Mouse (Mus musculus) ES-E14 (cell line): ENCODE measurements around the gene Igfbp3. TPM values are rescaled to one million over a fixed set of nuclear protein-coding genes. Genes with fewer than 3 reads are reported as not detected.

Experiments used
- DNase-seq: peaks from one replicate; pipeline ENCODE4 v3.0.0-alpha.2; 2013; ENCODE audit warnings: low read depth, low spot score
- H3K27ac ChIP-seq: 2 replicates; pipeline ENCODE4 v1.5.1; 2012; ENCODE audit warnings: low read depth, mild to moderate bottlenecking, low read length, moderate library complexity, mixed read lengths; ENCODE audit not compliant: poor library complexity, insufficient read depth, severe bottlenecking
- H3K36me3 ChIP-seq: 2 replicates; pipeline ENCODE4 v1.6.1; 2012; ENCODE audit warnings: mild to moderate bottlenecking, low read length, moderate library complexity, mixed read lengths; ENCODE audit not compliant: control insufficient read depth, poor library complexity, insufficient read depth, severe bottlenecking
- H3K4me1 ChIP-seq, 2 experiments: fragments of 150-350 bp in 1 of 2; sonication (generic) in 1 of 2; 2 replicates each; pipeline ENCODE4 v1.6.1; 2012; ENCODE audit warnings: low read length in 2 of 2, mild to moderate bottlenecking in 1 of 2, mixed read lengths in 1 of 2; ENCODE audit not compliant: control insufficient read depth in 2 of 2, insufficient read depth in 2 of 2, poor library complexity in 1 of 2
- H3K4me3 ChIP-seq, 2 experiments: fragments of 150-350 bp in 1 of 2; sonication (generic) in 1 of 2; 2 replicates each; pipeline ENCODE4 v1.5.1; 2012; ENCODE audit warnings: low read length in 2 of 2, low read depth in 1 of 2, mild to moderate bottlenecking in 1 of 2, mixed read lengths in 1 of 2; ENCODE audit not compliant: insufficient read depth in 1 of 2, poor library complexity in 1 of 2, severe bottlenecking in 1 of 2
- H3K9ac ChIP-seq: 2 replicates; pipeline ENCODE4 v1.6.1; 2012; ENCODE audit warnings: low read depth, mild to moderate bottlenecking, low read length, mixed read lengths; ENCODE audit not compliant: poor library complexity, insufficient read depth, severe bottlenecking
- H3K9me3 ChIP-seq: fragments of 150-350 bp; sonication (generic); 2 replicates; pipeline ENCODE4 v1.6.1; 2012; ENCODE audit warnings: low read depth, mild to moderate bottlenecking, low read length; ENCODE audit not compliant: control insufficient read depth, insufficient read depth
- CHD2 ChIP-seq: IDR thresholded peaks from 2 replicates; pipeline ENCODE4 v1.6.1; 2014; ENCODE audit warnings: mild to moderate bottlenecking, low read depth, low read length, inconsistent platforms
- HCFC1 ChIP-seq: IDR thresholded peaks from 2 replicates; pipeline ENCODE4 v1.6.1; 2012; ENCODE audit warnings: low read length, inconsistent platforms, borderline replicate concordance; ENCODE audit not compliant: insufficient read depth
- MAFK ChIP-seq: IDR thresholded peaks from 2 replicates; pipeline ENCODE4 v1.6.1; 2014; ENCODE audit warnings: mild to moderate bottlenecking, low read depth, low read length, inconsistent platforms; ENCODE audit not compliant: insufficient read depth
- ZC3H11A ChIP-seq: IDR thresholded peaks from 2 replicates; pipeline ENCODE4 v1.6.1; 2012; ENCODE audit warnings: low read depth, mild to moderate bottlenecking, inconsistent platforms, low read length, borderline replicate concordance
- ZNF384 ChIP-seq: IDR thresholded peaks from 2 replicates; pipeline ENCODE4 v1.6.1; 2012; ENCODE audit warnings: low read depth, low read length, inconsistent platforms
- in situ Hi-C, 2 experiments: fragments of 600-800 bp; cut with MboI; formaldehyde crosslinking; loops; one replicate each; pipeline ENCODE4 v1.15.1; 2025; ENCODE audit warnings: low sequenced_read_pairs in 2 of 2, inconsistent platforms in 1 of 2; ENCODE audit not compliant: unreplicated experiment in 2 of 2
- total RNA-seq: library from RNA; depleted of rRNA; stranded (reverse); fragments of 300-350 nt; gene quantifications from 2 replicates; pipeline ENCODE4 v1.2.3, GENCODE M21; 2012

The Igfbp3 gene
- total RNA-seq, 1 experiment, result 53.5 TPM

DNA sequence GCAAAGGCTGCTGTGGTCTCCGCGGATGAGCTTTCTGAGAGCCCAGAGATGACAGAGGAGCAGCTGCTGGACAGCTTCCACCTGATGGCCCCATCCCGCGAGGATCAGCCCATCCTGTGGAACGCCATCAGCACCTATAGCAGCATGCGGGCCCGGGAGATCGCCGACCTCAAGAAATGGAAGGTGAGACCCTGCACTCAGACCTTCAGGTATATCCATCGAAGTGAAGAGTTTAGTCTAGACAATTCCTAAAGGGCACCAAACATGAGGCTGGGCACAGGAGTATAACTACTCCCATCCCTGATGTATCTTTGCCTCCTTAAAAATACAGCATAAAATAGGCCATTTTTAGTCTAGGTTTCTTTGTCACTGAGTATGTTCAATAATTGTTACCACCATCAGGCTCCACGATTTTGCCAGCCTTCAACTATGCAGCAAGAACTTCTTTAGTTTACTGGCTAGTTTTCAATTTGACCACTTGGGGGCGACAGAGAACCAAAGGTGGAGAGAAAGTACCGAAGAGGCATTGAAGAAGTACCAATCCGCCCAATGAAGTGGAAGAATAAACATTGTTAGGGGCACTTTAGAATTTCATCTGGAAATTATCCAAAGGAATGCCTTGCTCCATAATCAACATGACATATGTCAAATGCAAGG is 13.9 kb downstream of the Igfbp3 start:
- Histone ChIP-seq H3K9me3 (no peaks in the 10 kb centered on the region), H3K4me1 (no peaks in the 10 kb centered on the region), H3K9ac (no peak overlapping the region), H3K27ac (no peak overlapping the region), H3K36me3 (no peaks in the 10 kb centered on the region), H3K4me3 (no peak overlapping the region)
- DNase-seq, result peak; percentile 83
- no peak for TF ChIP-seq ZNF384
- TF ChIP-seq ZC3H11A, result peak; percentile 76; the same call in 1 of the 2 replicates
- in situ Hi-C loops, result loop anchor here (10.0 to 25.0 kb wide), 3 partner anchors 365 to 1205 kb away; no protein-coding TSS in a partner anchor

GRCm38 (mm10) chr11:7198481-7199256 is 15.1 kb downstream of the Igfbp3 start:
- Histone ChIP-seq H3K36me3 (no peaks in the 10 kb centered on the region), H3K4me3 (no peak overlapping the region), H3K4me1 (no peaks in the 10 kb centered on the region), H3K27ac (no peak overlapping the region), H3K9me3 (no peaks in the 10 kb centered on the region), H3K9ac (no peak overlapping the region)
- TF ChIP-seq MAFK (no peak), ZC3H11A (no peak), HCFC1 (no peak), CHD2 (no peak), ZNF384 (no peak)
- DNase-seq, result no peak
- in situ Hi-C loops, result no loop called here

- TF ChIP-seq HCFC1 (no peak), ZNF384 (no peak), MAFK (no peak), CHD2 (no peak), ZC3H11A (no peak)
- Histone ChIP-seq H3K9ac (no peak overlapping the region), H3K9me3 (no peaks in the 10 kb centered on the region), H3K4me3 (peak overlapping the region in 1 of 2 experiments; percentile 16; a peak in 1 of 4 replicates), H3K27ac (no peak overlapping the region), H3K36me3 (no peaks in the 10 kb centered on the region), H3K4me1 (no peaks in the 10 kb centered on the region)
- no peak for DNase-seq
- in situ Hi-C loops, result no loop called here
These were observed 15.7 kb downstream of the Igfbp3 start for GRCm38 (mm10) chr11:7198006-7198405.

DNA sequence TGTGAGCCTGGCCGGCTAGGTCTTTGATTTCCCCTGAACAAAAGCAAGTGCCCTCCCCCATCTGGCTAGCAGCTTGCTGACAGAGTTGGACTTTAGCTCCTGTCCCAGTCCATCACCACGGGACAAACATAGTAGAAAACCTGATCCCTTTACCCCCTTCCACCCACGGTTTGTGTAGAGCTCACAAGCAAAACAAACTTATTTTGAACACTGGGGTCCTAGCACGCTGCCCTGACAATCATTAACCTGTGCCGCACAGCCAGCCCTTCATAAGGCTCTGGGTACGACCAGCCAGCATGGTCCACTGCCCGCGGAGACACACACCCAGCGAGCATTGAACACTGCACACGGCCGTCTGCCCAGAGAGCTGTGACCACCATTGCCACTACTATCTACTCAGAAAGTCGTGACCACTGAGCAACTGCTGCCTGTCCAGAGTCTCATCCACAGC is 16.2 kb downstream of the Igfbp3 start, which contains the start of gene Igfbp1:
Gene Igfbp1, plus strand, starts transcription at position 292 of the 451 bp plus-strand sequence.
- no peak for TF ChIP-seq ZC3H11A
- TF ChIP-seq ZNF384, result no peak
- TF ChIP-seq HCFC1, result no peak
- no peak for TF ChIP-seq MAFK
- TF ChIP-seq CHD2, result no peak
- Histone ChIP-seq H3K9me3 (no peaks in the 10 kb centered on the region), H3K9ac (no peak within 1 kb of the TSS), H3K4me3 (peak within 1 kb of the TSS in 1 of 2 experiments; percentile 16; a peak in 1 of 4 replicates), H3K27ac (no peak within 1 kb of the TSS), H3K36me3 (no peaks in the 10 kb centered on the region), H3K4me1 (no peaks in the 10 kb centered on the region)
- in situ Hi-C loops, result no loop called here
- no peak for DNase-seq
